Mouse (Mus musculus): Measurements from ENCODE around the gene Elovl3.

GRCm38 (mm10) chr19:46172541-46172940 is 40.8 kb downstream of the Elovl3 start:
- TF ChIP-seq TAL1 (IDR thresholded peaks at IDR 0.05; ENCODE audit: low read length): no peak
- TF ChIP-seq GATA1 (IDR thresholded peaks at IDR 0.05; ENCODE audit: low read length): no peak
